Mouse (Mus musculus) MEL (cell line): Measurements from ENCODE around the gene Pcgf6.

Experiments used
- CHD1 ChIP-seq: IDR thresholded peaks from 2 replicates; pipeline ENCODE4 v1.6.1; 2012; ENCODE audit warnings: low read depth, mild to moderate bottlenecking, inconsistent platforms, low read length, improper control_type of control experiment
- CTCF ChIP-seq, 3 experiments: IDR thresholded peaks in 2 of 3; conservative IDR thresholded peaks in 1 of 3; 2 replicates each; pipeline ENCODE4 v1.5.1; 2011 to 2012; ENCODE audit warnings: low read length in 3 of 3, low read depth in 2 of 3, mild to moderate bottlenecking in 2 of 3, improper control_type of control experiment in 1 of 3, inconsistent platforms in 1 of 3, mixed read lengths in 1 of 3, moderate library complexity in 1 of 3; ENCODE audit not compliant: control insufficient read depth in 1 of 3, insufficient read depth in 1 of 3, poor library complexity in 1 of 3, severe bottlenecking in 1 of 3
- GABPA ChIP-seq: IDR thresholded peaks from 2 replicates; pipeline ENCODE4 v1.6.1; 2012; ENCODE audit warnings: low read depth, mild to moderate bottlenecking, inconsistent platforms, low read length, improper control_type of control experiment, moderate library complexity
- GATA1 ChIP-seq: IDR thresholded peaks from 2 replicates; pipeline ENCODE4 v1.6.1; 2011; ENCODE audit warnings: low read depth, low read length, improper control_type of control experiment
- MAX ChIP-seq: IDR thresholded peaks from 2 replicates; pipeline ENCODE4 v1.6.1; 2011; ENCODE audit warnings: low read length, improper control_type of control experiment
- MEF2A ChIP-seq: IDR thresholded peaks from 2 replicates; pipeline ENCODE4 v1.6.1; 2014; ENCODE audit warnings: low read depth, mild to moderate bottlenecking, inconsistent platforms, low read length, improper control_type of control experiment; ENCODE audit not compliant: poor library complexity, insufficient replicate concordance, severe bottlenecking; ENCODE audit errors: extremely low read depth
- NELFE ChIP-seq: IDR thresholded peaks from 2 replicates; pipeline ENCODE4 v1.6.1; 2011; ENCODE audit warnings: low read depth, low read length, improper control_type of control experiment
- RCOR1 ChIP-seq: IDR thresholded peaks from 2 replicates; pipeline ENCODE4 v1.6.1; 2012; ENCODE audit warnings: low read depth, mild to moderate bottlenecking, inconsistent platforms, low read length, improper control_type of control experiment
- TAL1 ChIP-seq: IDR thresholded peaks from 2 replicates; pipeline ENCODE4 v1.6.1; 2012; ENCODE audit warnings: mild to moderate bottlenecking, inconsistent platforms, low read length, moderate library complexity, mixed read lengths
- UBTF ChIP-seq: IDR thresholded peaks from 2 replicates; pipeline ENCODE4 v1.6.1; 2012; ENCODE audit warnings: low read depth, mild to moderate bottlenecking, inconsistent platforms, low read length, improper control_type of control experiment, moderate library complexity, borderline replicate concordance; ENCODE audit not compliant: insufficient read depth
- ZMIZ1 ChIP-seq: IDR thresholded peaks from 2 replicates; pipeline ENCODE4 v1.6.1; 2012; ENCODE audit warnings: low read depth, mild to moderate bottlenecking, inconsistent platforms, low read length, improper control_type of control experiment, moderate library complexity
- ZNF384 ChIP-seq: IDR thresholded peaks from 2 replicates; pipeline ENCODE4 v1.6.1; 2012; ENCODE audit warnings: low read depth, mild to moderate bottlenecking, inconsistent platforms, low read length, improper control_type of control experiment

GRCm38 (mm10) chr19:46998168-46998870, 52.4 kb downstream of the Pcgf6 start:
- TF ChIP-seq UBTF, result no peak
- TF ChIP-seq CTCF (IDR thresholded peaks at IDR 0.05 in 2 of 3, conservative IDR thresholded peaks at IDR 0.05 in 1 of 3; ENCODE audit: control insufficient read depth in 1 of 3, insufficient read depth in 1 of 3, low read depth in 2 of 3, low read length in 3 of 3, poor library complexity in 1 of 3, severe bottlenecking in 1 of 3), result no peak
- TF ChIP-seq ZMIZ1, result no peak
- TF ChIP-seq GABPA, result no peak
- no peak for TF ChIP-seq MEF2A
- TF ChIP-seq MAX, result no peak
- no peak for TF ChIP-seq GATA1
- TF ChIP-seq ZNF384, result no peak
- no peak for TF ChIP-seq RCOR1
- no peak for TF ChIP-seq NELFE
- no peak; the same call in 1 of the 2 replicates for TF ChIP-seq CHD1
- TF ChIP-seq TAL1, result no peak
